Mouse (Mus musculus): ENCODE measurements around the gene Bloc1s5.

Gene Bloc1s5

DNA sequence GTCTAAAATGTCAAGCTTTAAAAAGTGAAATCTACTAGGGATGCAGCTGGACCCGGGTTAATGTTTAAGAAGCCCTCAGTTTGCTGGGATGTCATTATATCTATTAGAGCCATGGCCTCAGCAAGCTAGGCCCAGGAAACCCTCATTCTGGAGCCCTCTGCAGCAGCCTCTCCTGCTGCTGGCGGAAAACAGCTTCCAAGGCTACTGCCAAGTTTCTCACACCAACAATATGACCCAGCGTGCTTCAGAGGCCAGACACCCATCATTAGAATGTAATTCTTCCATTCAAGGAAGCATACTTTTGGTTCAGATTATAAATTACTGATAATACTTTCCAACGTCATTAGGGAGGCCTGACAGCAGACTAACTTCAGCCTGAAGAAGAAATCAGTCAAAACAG, 18.0 kb downstream of the Bloc1s5 start:
- WGBS = 77% methylated on average over 4 of the region's 4 CpGs

DNA sequence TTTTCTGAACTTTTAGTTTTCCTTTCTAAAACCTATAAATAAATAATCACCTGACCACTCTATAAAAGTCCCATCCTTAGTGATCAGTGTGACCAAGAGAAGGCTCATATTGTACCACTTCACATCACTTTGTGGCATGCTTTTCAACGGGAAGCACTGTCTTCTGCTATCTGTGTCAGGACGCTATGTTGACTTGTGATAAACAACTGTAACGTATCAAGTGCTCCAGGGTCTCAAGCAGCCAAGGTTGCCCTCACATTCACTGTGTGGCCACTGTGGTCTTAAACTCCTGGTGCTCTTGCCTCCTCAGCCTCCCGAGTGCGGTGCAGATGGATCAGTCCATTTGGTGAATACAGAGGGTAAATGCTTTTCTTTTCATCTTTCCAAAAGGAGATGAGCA, 19.3 kb downstream of the Bloc1s5 start:
- WGBS = 94% methylated on average over 5 of the region's 5 CpGs

DNA sequence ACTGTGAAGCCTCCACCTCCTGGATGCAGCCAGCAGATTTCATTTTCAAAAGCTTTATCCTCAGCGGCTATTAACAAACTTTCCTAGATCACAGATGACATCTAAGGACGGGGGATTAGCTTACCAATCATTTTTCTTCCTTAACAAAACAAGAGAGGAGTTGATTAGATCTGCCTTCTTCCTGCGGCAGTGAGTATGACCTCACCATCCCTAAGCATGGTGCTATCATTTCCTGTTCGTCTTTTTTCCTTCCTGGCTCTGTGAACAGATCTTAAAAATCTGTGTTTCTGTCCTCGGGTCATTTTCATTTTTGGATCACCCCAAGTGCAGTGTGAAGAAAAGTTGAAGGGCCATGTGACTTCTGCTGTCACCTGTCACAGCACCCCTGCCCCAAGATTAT, 20.6 kb downstream of the Bloc1s5 start:
- 67% methylated on average over 5 of the region's 5 CpGs for WGBS

DNA sequence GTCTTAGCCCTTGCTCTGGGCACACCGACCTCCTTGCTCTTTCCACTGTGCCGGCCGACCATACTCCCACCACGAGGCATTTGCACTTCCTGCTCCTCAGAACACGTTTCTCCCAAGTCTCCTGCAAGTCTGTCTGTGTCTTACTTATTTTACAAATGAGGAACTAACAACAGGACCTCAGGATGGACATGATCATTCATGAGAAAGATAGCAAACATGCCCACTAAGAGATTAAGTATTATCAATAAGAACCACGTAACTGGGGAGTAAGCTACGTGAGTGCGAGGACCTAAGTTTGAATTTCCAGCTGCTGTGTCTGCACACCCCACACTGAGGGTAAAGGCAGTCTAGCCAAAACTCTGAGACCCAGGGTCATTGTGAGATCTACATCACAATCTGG, 21.3 kb downstream of the Bloc1s5 start:
- whole genome bisulfite sequencing = 87% methylated on average over 8 of the region's 8 CpGs

DNA sequence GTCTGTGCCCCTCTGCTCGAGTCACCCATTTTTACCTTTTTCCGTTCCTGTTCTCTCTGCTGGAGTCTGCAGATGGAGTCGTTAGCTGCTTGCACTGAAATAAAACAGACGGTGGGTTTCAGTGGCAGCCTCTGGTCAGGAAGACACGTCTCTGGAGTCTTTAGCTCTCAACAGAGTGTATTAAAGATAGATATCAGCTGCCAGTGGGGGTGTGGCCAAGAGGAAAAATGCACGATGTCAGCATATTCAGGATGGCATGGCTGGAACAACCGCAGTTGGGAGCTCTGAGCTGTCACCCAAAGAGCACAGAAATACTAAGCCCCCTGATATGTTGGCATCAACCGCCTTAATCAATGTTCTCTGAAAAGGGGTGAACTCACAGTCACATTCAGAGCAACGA, 22.3 kb downstream of the Bloc1s5 start:
- 93% methylated on average over 9 of the region's 9 CpGs for WGBS

DNA sequence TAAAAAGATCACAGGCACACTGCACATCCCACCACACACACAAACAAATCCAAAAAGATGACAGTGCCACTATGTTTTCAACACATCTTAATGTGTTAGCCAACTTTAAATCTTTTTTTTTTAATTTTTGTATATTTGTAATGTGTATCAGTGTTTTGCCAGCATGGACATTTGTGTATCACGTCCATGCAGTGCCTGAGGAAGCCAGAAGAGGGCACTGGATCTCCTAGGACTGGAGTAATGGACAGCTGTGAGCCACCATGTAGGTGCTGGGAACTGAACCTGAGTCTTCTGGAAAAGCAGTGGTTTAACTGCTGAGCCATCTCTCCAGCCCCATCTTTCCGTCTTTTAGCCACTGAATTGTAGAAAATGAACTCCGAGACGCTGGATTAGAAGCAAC, 22.7 kb downstream of the Bloc1s5 start:
- WGBS = 100% methylated on average over 4 of the region's 4 CpGs

GRCm38 (mm10) chr13:38610336-38610735, 24.6 kb downstream of the Bloc1s5 start:
- WGBS = 91% methylated on average over 6 of the region's 6 CpGs

- WGBS = 98% methylated on average over 6 of the region's 6 CpGs
Observed at GRCm38 (mm10) chr13:38607130-38607529, 27.8 kb downstream of the Bloc1s5 start.

DNA sequence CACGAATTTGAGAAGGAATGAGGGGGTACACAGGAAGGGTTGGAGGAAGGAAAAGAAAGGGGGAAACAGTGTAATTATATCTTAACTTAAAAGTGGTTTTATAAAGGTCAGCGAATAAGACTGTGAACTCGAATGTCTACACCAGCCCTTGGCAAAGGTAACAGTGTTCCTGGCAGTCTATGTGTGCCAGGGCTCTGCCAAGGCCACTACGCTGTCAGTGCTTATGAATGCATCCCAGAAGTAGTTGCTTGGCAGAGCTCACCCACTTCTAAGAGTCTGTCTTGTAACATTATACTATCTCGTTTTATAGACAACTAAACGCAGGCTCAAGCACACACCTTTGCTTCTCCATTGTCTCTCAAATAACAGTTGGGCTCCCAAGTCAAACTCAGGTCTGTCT, 29.6 kb downstream of the Bloc1s5 start:
- WGBS = 63% methylated on average over 6 of the region's 6 CpGs

DNA sequence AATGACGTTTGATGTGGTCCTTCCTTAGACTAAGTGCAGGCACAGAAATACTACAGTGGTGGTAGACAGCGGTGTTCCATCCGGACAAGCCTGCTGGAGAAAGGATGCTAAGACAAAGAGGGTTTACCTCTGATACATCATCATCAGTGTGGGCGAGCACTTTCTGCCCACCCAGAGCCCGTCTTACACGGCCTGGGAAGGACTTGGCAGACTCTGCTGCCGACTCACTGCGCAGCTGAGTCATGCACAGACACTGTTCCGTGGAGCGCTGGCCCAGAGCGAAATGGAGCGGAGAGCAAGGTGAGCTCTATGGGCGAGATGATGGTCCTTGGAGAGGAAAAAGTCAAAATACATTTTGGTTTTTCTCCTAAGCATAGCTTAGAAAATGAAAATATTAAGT, 31.9 kb downstream of the Bloc1s5 start:
- WGBS = 58% methylated on average over 13 of the region's 13 CpGs

DNA sequence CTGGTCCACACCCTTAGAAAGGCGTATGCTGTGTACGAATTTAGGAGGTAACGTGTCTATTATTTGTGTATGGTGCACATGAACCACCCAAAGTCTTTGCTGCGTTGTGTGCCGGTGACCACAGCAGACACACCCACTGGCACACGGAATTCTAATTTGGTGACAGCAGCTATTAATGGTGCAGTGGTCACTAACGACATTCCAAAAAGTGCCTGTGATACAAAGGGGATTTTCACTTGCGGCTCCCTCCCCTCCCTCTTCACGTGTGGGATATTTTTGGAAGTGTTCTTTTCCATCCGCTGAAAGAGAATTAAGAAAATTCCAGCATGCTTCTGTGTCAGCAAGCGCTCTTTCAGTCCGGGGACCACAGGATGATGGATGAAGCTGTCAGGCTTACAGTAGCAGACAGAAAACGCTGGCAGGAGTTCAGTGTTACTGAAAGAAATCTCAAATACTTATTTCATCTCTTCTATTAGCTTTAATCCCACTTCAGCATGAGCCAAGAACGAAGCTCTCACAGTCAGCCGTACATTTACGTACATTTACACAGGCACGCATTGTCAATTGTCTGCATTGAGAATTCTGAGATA, 32.6 kb downstream of the Bloc1s5 start:
- WGBS = 62% methylated on average over 17 of the region's 17 CpGs

- 86% methylated on average over 11 of the region's 11 CpGs for WGBS
Observed at GRCm38 (mm10) chr13:38600811-38601210, 34.1 kb downstream of the Bloc1s5 start.

DNA sequence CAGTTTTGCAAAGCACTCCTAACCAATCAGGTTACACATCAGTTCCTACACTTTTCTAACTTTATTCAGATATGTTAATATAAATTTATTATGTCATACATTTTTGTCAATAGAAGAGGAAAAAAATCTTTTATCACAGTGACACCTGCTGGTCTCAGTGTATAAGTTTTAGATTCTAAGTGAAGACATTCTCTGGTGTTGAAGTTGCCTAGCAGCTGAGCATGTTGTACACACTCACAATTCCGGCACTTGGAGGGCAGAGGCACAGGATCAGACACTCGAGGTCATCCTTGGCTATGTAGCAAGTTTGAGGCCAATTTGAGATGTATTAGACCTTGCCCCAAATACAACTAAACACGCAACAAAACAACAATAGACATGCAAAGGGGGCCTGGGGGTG, 37.8 kb downstream of the Bloc1s5 start:
- 56% methylated on average over 3 of the region's 3 CpGs for WGBS

- WGBS = 77% methylated on average over 4 of the region's 4 CpGs
Observed at GRCm38 (mm10) chr13:38596461-38596860, 38.4 kb downstream of the Bloc1s5 start.

DNA sequence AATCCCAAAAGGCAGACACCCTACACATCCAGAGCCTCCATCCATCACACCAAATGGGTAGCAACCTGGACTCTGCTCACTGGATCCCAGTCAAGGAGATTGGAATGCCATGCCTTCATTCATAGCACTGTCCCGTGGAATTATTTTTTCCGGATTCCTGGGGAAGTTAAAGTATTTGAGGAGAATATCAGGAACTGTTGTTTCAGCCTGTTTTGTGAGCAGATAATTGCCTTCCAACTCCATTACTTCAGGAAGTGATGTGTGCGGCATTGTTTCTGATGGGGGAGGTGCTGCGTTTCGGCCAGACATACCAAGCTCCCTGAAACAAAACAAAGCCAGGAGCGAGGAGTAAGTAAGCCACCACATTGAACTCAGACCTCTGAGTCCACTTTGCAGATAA, 41.8 kb downstream of the Bloc1s5 start:
- WGBS = 53% methylated on average over 6 of the region's 6 CpGs

DNA sequence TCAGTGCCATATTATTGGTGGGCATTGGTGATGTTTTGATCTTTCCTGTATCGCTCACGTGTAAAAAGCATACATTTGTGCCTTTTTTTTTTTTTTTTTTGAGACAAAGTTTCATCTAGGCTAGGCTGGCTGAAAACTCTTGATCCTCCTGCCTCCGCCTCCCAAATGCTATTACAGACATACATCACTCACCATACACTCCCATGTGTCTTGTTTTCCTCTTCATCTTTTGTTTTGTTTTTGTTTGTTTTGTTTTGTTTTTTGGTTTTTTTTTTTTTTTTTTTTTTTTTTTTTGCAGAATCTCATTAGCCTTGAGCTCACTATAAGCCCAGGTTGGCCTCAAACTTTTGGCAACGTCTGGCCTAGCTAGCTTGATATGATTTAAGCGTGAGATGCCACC, 47.6 kb downstream of the Bloc1s5 start:
- WGBS = 91% methylated on average over 5 of the region's 5 CpGs

GRCm38 (mm10) chr13:38586451-38586850, 48.5 kb downstream of the Bloc1s5 start:
- 94% methylated on average over 4 of the region's 4 CpGs for WGBS

GRCm38 (mm10) chr13:38582768-38583167, 52.1 kb downstream of the Bloc1s5 start:
- 40% methylated on average over 3 of the region's 3 CpGs for WGBS

DNA sequence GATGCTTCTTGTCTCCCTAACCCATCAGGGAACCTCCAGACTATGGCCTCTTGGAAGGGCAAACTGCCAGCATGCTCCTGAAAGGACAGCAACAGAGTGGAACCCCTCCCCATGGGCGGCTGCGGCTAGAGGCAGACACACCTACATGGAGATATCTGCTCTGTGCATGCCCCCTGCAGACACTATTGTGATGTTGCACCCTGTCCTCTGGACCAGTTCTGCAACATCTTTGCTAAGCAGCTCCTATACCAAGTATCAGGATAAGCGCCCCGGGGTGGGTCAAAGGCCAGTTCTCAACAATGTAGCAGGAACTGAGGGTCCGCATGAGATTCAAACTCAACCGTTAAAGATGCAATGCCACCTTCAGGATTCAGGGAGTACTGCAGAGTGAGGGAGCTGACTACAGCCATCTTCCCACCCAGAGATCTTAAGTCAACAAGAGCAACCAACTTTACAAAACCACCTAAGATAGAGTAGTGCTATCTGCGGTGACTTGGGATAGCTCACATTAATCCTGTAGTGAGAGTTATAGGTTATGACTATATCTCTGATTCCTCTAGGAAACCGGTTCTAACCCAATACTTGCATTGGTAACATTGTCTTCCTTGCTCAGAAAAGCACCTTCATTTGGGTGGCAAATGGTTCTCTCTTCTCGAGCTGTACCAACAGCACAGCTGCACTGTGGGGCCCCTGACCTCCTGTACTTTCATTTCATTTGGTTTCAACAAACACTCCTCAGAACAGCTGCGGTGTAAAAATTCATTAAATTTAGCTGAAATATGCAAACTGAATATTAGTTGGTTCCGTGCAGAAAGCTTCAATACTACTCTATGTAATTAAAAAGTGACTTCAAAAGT, 54.1 kb downstream of the Bloc1s5 start:
- WGBS = 67% methylated on average over 11 of the region's 11 CpGs

- 78% methylated on average over 25 of the region's 25 CpGs for WGBS
Observed at GRCm38 (mm10) chr13:38579971-38580600, 54.8 kb downstream of the Bloc1s5 start.

DNA sequence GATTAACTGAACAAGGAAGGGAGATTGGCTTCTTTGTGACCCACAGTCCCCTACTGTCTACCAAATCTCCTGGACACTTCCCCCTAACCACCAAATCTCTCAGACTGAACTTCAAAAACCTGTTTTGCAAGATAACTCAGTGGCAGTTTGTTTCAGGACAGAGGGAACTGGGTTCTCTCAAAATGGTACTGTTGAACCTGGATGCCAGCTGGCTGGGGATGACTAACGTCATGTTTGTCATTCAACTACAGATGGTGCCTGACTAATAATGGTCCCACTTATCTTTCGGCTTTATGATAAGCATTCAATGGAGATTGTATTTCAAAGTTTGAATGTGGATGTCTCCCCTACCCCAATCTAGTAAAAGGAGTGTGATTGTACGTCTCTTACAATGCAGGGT, 60.2 kb downstream of the Bloc1s5 start:
- 50% methylated on average over 3 of the region's 3 CpGs for WGBS

DNA sequence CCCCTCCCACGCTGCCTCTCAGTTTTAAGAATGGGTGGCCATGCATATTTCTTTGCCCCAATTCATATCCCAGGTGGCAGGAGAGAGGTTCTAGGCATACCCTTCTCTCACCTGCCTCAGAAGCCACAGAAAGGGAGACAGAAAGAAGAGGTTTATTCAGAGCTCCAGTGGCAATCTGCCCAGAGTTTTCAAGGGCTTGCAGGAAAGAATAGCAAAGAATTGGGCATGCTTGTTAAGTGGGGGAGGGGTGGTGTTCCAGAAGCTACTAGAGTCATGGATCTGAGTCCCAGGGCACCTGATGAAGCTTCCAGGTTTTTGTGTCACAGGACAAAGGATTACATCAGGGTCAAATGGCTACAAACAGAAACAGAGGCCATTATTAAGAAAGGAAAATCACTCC, 61.6 kb downstream of the Bloc1s5 start:
- 90% methylated on average over 1 of the region's 1 CpGs for WGBS

- WGBS = 61% methylated on average over 4 of the region's 4 CpGs
Observed at GRCm38 (mm10) chr13:38565245-38565644, 69.7 kb downstream of the Bloc1s5 start.
